Comparison of ENCODE assay signal across 17 mouse cellular contexts in the genomic region with DNA sequence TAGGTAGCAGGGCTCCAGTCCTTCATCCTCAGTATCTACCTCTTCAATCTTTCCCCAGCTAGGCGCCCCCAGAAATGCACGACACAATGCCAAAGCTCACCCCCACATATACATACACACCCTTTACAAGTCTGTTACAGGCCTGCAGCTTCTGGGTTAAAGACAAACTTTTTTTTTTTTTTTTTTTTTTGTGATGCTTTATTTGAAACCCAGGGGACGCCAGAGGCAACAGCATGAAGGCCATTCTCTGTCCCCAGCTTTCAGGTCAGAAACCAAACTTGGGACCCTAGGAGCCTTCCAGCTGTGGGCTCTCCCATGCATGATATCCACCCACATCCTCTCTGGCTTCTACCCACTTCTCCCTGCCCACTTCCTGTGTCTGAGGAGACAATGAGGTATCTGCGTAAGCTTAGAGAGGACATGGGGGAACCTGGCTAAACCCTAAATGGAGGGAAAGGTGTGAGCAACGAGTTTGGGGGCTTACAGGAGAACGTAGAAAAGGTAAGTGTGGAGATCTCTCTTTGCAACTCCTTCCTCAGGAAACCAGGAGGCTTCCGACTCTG. TPM values are rescaled to one million over a fixed set of nuclear protein-coding genes. Genes with fewer than 3 reads are reported as not detected.
DNase-seq lines count a peak whose midpoint lies in the region; ATAC-seq and TF ChIP-seq lines count a peak whose summit lies in the region.
"Had no signal": no experiment of that assay in that cellular context is flagged by ENCODE, and none has a peak within 500 bp of the region (broad histone marks: within the 10 kb centered on the region; RNA-seq: fewer than 3 reads in every experiment).

No protein-coding gene starts in this region.

- TF ChIP-seq RAD21 in CH12.LX (IDR thresholded peaks at IDR 0.05; ENCODE audit: low read depth, low read length), result no peak

- no peak overlapping the region for H3K27ac ChIP-seq in heart, embryonic 16.5 days (ENCODE audit: low read length)
- H3K27ac ChIP-seq in CH12.LX (ENCODE audit: insufficient read depth, low read depth), result no peak overlapping the region

- no peaks in the 10 kb centered on the region for H3K79me2 ChIP-seq in CH12.LX (replicated peaks; ENCODE audit: control insufficient read depth, extremely low read depth, insufficient read depth, poor library complexity, severe bottlenecking)

- TF ChIP-seq EP300 in CH12.LX (IDR thresholded peaks at IDR 0.05; ENCODE audit: low read length), result no peak

- H3K9me3 ChIP-seq in heart, embryonic 16.5 days (replicated peaks; ENCODE audit: control insufficient read depth, low read length), result no peaks in the 10 kb centered on the region; the same call in 1 of the 2 replicates
- peaks cover 3% of the 10 kb centered on the region for H3K9me3 ChIP-seq in CH12.LX (replicated peaks; ENCODE audit: low read length)

- no peak for ATAC-seq in heart, embryonic 16.5 days (replicated peaks; ENCODE audit: extremely low read depth, insufficient read depth, low FRiP score)
- peak; percentile 13; the same call in 1 of the 2 replicates for ATAC-seq in megakaryocyte, adult 5-6 weeks (ENCODE audit: poor library complexity, severe bottlenecking)
- ATAC-seq: hindbrain, embryonic 16.5 days had no signal

- H3K4me2 ChIP-seq in heart, embryonic 16.5 days (ENCODE audit: low read depth, low read length), result peak overlapping the region; percentile 26
- H3K4me2 ChIP-seq in CH12.LX (ENCODE audit: insufficient read depth, low read depth, poor library complexity, severe bottlenecking), result no peak overlapping the region
- H3K4me2 ChIP-seq: lung, embryonic 14.5 days had no signal

- no peak for DNase-seq in heart, adult 18-20 months
- DNase-seq in CH12.LX (ENCODE audit: extremely low read depth), result peak; percentile 45
- DNase-seq in thymus, postnatal 14 days, result peak; percentile 80
- no peak for DNase-seq in c-Kit-positive CD71-positive TER-119-positive erythroid progenitor cells, embryonic 14.5 days (ENCODE audit: low spot score)
- DNase-seq in urinary bladder, postnatal 10 days (ENCODE audit: low spot score), result no peak
- DNase-seq in cerebellum, postnatal 36 days, result no peak
- DNase-seq: embryo, embryonic 11 days; gastrocnemius, postnatal 36 days; heart, postnatal 14 days; lung, embryonic 14.5 days had no signal

- H3K4me3 ChIP-seq in heart, embryonic 16.5 days (ENCODE audit: low read length), result no peak overlapping the region; the same call in 1 of the 2 replicates
- H3K4me3 ChIP-seq in CH12.LX (replicated peaks in 1 of 3; ENCODE audit: low read depth in 2 of 3, low read length in 2 of 3, poor library complexity in 1 of 3), result peak overlapping the region in 1 of 3 experiments; percentile 58

- in situ Hi-C loops in CH12.LX (cut with MboI; ENCODE audit: low pct_ligation_motif_present, low pct_unique_long_range_greater_than_20kb, low sequenced_read_pairs), result loop anchor here (5.0 kb wide), 1 partner anchor 40 kb away; a partner anchor contains a TSS

- H3K27me3 ChIP-seq in heart, embryonic 16.5 days (ENCODE audit: control insufficient read depth, insufficient read depth, low read length), result no peaks in the 10 kb centered on the region
- no peaks in the 10 kb centered on the region for H3K27me3 ChIP-seq in CH12.LX (replicated peaks)

- peaks cover 4% of the 10 kb centered on the region; the same call in 1 of the 2 replicates for H3K4me1 ChIP-seq in heart, embryonic 16.5 days (ENCODE audit: control insufficient read depth, insufficient read depth, low read length)
- peaks cover 10 to 36% of the 10 kb centered on the region in 2 experiments for H3K4me1 ChIP-seq in CH12.LX (ENCODE audit: control insufficient read depth in 1 of 2, insufficient read depth in 2 of 2)

- 49% methylated on average over 7 of the region's 7 CpGs for WGBS in heart, embryonic 16.5 days

- no peak overlapping the region for H3K9ac ChIP-seq in heart, embryonic 16.5 days (ENCODE audit: low read length)
- no peak overlapping the region for H3K9ac ChIP-seq in CH12.LX (ENCODE audit: insufficient read depth, low read depth)
- H3K9ac ChIP-seq: lung, embryonic 14.5 days had no signal

- TF ChIP-seq POLR2A in CH12.LX (IDR thresholded peaks at IDR 0.05; ENCODE audit: low read depth, low read length), result no peak

- TF ChIP-seq CTCF in CH12.LX (conservative IDR thresholded peaks at IDR 0.05 in 1 of 2, IDR thresholded peaks at IDR 0.05 in 1 of 2; ENCODE audit: low read depth in 2 of 2, low read length in 2 of 2), result no peak

- dilution Hi-C loops in CH12.LX (cut with MboI; ENCODE audit: extremely low pct_ligation_motif_present, extremely low pct_unique_long_range_greater_than_20kb, low sequenced_read_pairs), result no loop called here

- H3K36me3 ChIP-seq in heart, embryonic 16.5 days (ENCODE audit: control insufficient read depth, insufficient read depth), result no peaks in the 10 kb centered on the region
- H3K36me3 ChIP-seq in CH12.LX (replicated peaks in 1 of 2; ENCODE audit: control insufficient read depth in 1 of 2, insufficient read depth in 1 of 2, low read length in 1 of 2), result no peaks in the 10 kb centered on the region

TF ChIP-seq in CH12.LX, 34 proteins besides CTCF, POLR2A, EP300 and RAD21:
- TF ChIP-seq PAX5 (IDR thresholded peaks at IDR 0.05; ENCODE audit: low read length), result no peak
- peak; percentile 88 for TF ChIP-seq ZNF384 (IDR thresholded peaks at IDR 0.05; ENCODE audit: low read depth, low read length)
- no peak for TF ChIP-seq ZKSCAN1 (IDR thresholded peaks at IDR 0.05; ENCODE audit: borderline replicate concordance, low read depth, low read length)
- TF ChIP-seq MYC (IDR thresholded peaks at IDR 0.05; ENCODE audit: low read depth, low read length), result no peak
- 0 out of 2 replicates have a peak, but pooled peaks have one; percentile 17 for TF ChIP-seq ETS1 (conservative IDR thresholded peaks at IDR 0.05; ENCODE audit: low read depth, low read length)

RNA-seq across cellular contexts. Expression of a gene that starts 1.6 kb away (rescaled TPM):
- polyA plus RNA-seq in heart, embryonic 16.5 days (2015; fragmentation: Nextera tagmentation; extraction: Ambion mirVana), result 2.0 and 3.9 TPM in 2 replicates
- total RNA-seq in heart, adult 18-20 months (2021), result 1 to 10 TPM in 1 of 2 experiments, not detected in 1; 1.1 TPM
- total RNA-seq in CH12.LX (2012; rRNA removed) (2.8 and 3.8 TPM in 2 replicates), CH12.LX (2014; rRNA removed) (10.5 and 10.8 TPM in 2 replicates)
- 10.1 and 12.5 TPM in 2 replicates for polyA plus RNA-seq in CH12.LX (2012; ENCODE audit: insufficient read length, low read depth)
- not detected in 2 replicates for total RNA-seq in megakaryocyte, adult 5-6 weeks (2015)
- total RNA-seq in megakaryocyte, adult 5-6 weeks (2017), result 0.77 TPM in 1 of 2 replicates, not detected in the other
- total RNA-seq: gastrocnemius, postnatal 36 days; layer of hippocampus, adult 8-10 months had no signal
- polyA plus RNA-seq: hindbrain, embryonic 16.5 days; kidney, embryonic 14.5 days; limb, embryonic 14.5 days; lung, embryonic 14.5 days; stomach, embryonic 16.5 days had no signal

RNA-seq across cellular contexts. Expression of a gene that starts 10.7 kb away (rescaled TPM):
- 76.9 and 81.5 TPM in 2 replicates for polyA plus RNA-seq in heart, embryonic 16.5 days (2015; fragmentation: Nextera tagmentation; extraction: Ambion mirVana)
- 10 to 100 TPM; 29.2 to 31.7 TPM for total RNA-seq in heart, adult 18-20 months (2021)
- 57.9 and 63.1 TPM in 2 replicates for total RNA-seq in CH12.LX (2012; rRNA removed)
- total RNA-seq in CH12.LX (2014; rRNA removed), result 23.0 and 33.4 TPM in 2 replicates
- polyA plus RNA-seq in CH12.LX (2012; ENCODE audit: insufficient read length, low read depth), result 30.5 and 32.6 TPM in 2 replicates
- 16.7 and 17.5 TPM in 2 replicates for total RNA-seq in megakaryocyte, adult 5-6 weeks (2015)
- total RNA-seq in megakaryocyte, adult 5-6 weeks (2017), result 23.6 and 32.6 TPM in 2 replicates

RNA-seq across cellular contexts. Expression of a gene that starts 17.5 kb away (rescaled TPM):
- polyA plus RNA-seq in heart, embryonic 16.5 days (2015; fragmentation: Nextera tagmentation; extraction: Ambion mirVana), result 38.9 and 43.4 TPM in 2 replicates
- under 1 TPM in 1 of 2 experiments, not detected in 1; 0.64 TPM for total RNA-seq in heart, adult 18-20 months (2021)
- total RNA-seq in CH12.LX (2012; rRNA removed) (7.4 and 7.5 TPM in 2 replicates), CH12.LX (2014; rRNA removed) (7.1 and 7.3 TPM in 2 replicates)
- 4.8 and 5.5 TPM in 2 replicates for polyA plus RNA-seq in CH12.LX (2012; ENCODE audit: insufficient read length, low read depth)
- total RNA-seq in megakaryocyte, adult 5-6 weeks (2015), result 54.6 and 60.0 TPM in 2 replicates
- 52.3 and 54.1 TPM in 2 replicates for total RNA-seq in megakaryocyte, adult 5-6 weeks (2017)

RNA-seq across cellular contexts. Expression of a gene that starts 24.8 kb away (rescaled TPM):
- polyA plus RNA-seq in heart, embryonic 16.5 days (2015; fragmentation: Nextera tagmentation; extraction: Ambion mirVana), result 3.5 and 3.8 TPM in 2 replicates
- under 1 TPM in 1 of 2 experiments, not detected in 1; 0.36 TPM for total RNA-seq in heart, adult 18-20 months (2021)
- not detected in 2 replicates for total RNA-seq in CH12.LX (2012; rRNA removed)
- total RNA-seq in CH12.LX (2014; rRNA removed), result not detected in 2 replicates
- not detected in 2 replicates for polyA plus RNA-seq in CH12.LX (2012; ENCODE audit: insufficient read length, low read depth)
- 3.0 and 3.5 TPM in 2 replicates for total RNA-seq in megakaryocyte, adult 5-6 weeks (2015)
- total RNA-seq in megakaryocyte, adult 5-6 weeks (2017), result 0.41 and 1.1 TPM in 2 replicates

RNA-seq across cellular contexts. Expression of a gene that starts 27.5 kb away (rescaled TPM):
- 3.2 and 4.3 TPM in 2 replicates for polyA plus RNA-seq in heart, embryonic 16.5 days (2015; fragmentation: Nextera tagmentation; extraction: Ambion mirVana)
- total RNA-seq in heart, adult 18-20 months (2021), result 1 to 10 TPM in 1 of 2 experiments, under 1 TPM in 1; 0.82 to 4.7 TPM
- total RNA-seq in CH12.LX (2012; rRNA removed), result 24.0 and 30.3 TPM in 2 replicates
- total RNA-seq in CH12.LX (2014; rRNA removed), result 47.6 and 61.4 TPM in 2 replicates
- polyA plus RNA-seq in CH12.LX (2012; ENCODE audit: insufficient read length, low read depth), result 55.9 and 86.4 TPM in 2 replicates
- 0.57 and 2.5 TPM in 2 replicates for total RNA-seq in megakaryocyte, adult 5-6 weeks (2015)
- total RNA-seq in megakaryocyte, adult 5-6 weeks (2017), result 3.0 and 3.5 TPM in 2 replicates
- total RNA-seq: gastrocnemius, postnatal 36 days had no signal

Comparison
In these comparisons a context has a peak if more than half of its experiments do, and no peak if none do; other contexts are left out.
1. DNase-seq: peak in CH12.LX (single experiment) and thymus, postnatal 14 days (single experiment); none in heart, adult 18-20 months (0 of 2), c-Kit-positive CD71-positive TER-119-positive erythroid progenitor cells, embryonic 14.5 days (single experiment), urinary bladder, postnatal 10 days (single experiment) and cerebellum, postnatal 36 days (0 of 2).
2. RNA of a gene that starts 17.5 kb away (total RNA-seq): 52.3 to 60.0 TPM in megakaryocyte, adult 5-6 weeks; 7.1 to 7.5 TPM in CH12.LX and 0.64 TPM in heart, adult 18-20 months; every median in the first group is over 4 times any median in the second.